Mouse (Mus musculus): ENCODE data around the gene Bcar3.

The Bcar3 gene

GRCm38 (mm10) chr3:122419610-122420409, 125.9 kb downstream of the Bcar3 start:
- DNase-seq (ENCODE audit: low spot score in 2 of 2) = peak; percentile 80 to 82

DNA sequence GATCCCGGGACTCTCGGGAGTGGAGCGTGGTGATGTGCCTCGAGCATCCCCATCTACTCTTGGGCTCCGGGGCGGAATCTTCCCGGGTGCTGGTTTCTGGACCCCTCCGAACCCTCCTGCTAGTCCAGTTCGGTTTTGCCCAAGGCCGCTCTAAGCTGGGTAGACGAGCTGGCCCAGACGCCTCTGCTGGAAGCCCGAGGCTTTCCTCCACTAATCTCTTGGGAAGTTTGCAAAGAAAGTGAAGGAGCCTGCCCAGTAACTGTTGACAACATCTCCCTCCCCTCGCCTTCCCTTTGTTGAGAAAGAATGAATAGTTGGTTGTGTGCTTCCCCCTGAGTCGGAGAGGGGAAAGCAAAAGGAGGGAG, 126.5 kb downstream of the Bcar3 start:
- DNase-seq (ENCODE audit: low spot score in 2 of 2) = peak; percentile 42 to 51

- DNase-seq (ENCODE audit: low spot score in 2 of 2) = no peak
Observed at GRCm38 (mm10) chr3:122421042-122421702, 127.2 kb downstream of the Bcar3 start.

- DNase-seq (ENCODE audit: low spot score in 2 of 2) = no peak
Observed at GRCm38 (mm10) chr3:122421802-122422201, 127.9 kb downstream of the Bcar3 start.

DNA sequence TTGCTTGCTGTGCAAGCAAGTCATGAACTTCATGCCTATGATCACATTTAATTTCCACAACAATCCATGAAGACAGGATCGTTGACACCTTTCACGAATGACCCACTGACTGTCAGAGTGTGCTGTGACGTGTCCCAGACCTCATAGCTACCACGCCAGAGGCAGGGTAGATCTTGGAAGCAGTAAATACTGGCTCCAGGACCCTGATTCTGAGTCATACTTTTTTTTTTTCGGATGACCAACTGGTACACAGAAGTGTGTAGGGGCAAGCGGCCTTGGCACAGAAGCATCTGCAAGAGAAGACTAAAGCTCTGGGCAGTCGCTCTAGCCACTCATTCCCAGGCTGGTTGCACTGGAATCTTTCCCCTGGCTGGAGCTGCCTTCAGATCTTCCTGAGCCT, 128.3 kb downstream of the Bcar3 start:
- no peak for DNase-seq (ENCODE audit: low spot score in 2 of 2)

DNA sequence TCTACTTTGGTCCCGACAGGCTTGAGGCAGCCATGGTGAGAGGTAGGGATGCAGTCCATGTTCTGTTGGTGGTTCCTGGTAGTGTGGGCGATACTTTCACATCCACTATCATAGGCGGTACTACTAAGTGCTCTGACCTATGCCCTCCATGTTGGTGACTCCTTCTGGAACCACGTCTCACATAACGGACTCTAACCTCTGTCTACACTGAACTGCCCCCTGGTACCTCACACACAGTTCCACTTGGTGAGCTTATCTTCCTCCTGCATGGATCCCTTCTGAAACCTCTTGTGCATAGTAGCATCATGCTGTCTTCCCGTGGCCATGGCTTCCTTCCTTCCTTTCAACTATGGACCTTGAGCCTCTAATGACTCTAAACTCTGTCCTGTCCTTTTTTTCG, 129.7 kb downstream of the Bcar3 start:
- DNase-seq (ENCODE audit: low spot score in 2 of 2) = no peak

- DNase-seq (ENCODE audit: low spot score in 2 of 2) = no peak
Observed at GRCm38 (mm10) chr3:122428325-122428821, 134.4 kb downstream of the Bcar3 start.

DNA sequence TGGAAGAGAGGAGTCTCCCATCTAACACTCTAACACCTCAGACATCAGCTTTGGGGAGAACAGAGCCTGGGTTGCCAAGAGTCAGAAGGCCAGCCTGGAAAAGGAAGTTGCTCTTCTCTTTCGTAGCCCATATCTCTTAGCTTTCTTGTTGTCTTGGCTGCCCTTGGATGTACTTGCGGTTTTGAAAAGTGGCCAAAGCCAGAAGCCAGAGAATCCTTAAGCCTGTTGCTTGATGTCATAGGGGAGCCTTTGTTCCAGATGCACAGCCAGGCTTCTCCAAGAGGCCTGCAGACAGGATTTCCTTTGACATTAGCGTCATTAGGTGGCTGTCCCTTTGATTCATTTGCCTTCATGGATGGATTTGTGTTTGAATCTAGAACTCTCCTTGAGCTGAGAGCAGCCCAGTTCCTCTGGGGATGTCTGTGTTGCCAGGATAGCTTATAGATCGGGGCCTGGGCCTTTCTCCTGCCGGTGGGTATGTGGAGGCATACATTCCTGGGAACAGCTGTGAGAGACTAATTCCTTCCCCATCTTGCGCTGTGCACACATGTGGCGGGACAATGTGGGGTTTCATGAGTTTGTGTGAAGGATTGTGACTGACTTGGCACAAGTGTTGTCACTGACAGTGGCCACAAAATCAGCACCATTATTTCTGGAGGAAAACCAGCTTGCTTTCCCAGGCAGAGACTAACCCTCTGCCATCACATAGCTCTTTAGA, 137.0 kb downstream of the Bcar3 start:
- peak; percentile 78 to 81 for DNase-seq (ENCODE audit: low spot score in 2 of 2)

DNA sequence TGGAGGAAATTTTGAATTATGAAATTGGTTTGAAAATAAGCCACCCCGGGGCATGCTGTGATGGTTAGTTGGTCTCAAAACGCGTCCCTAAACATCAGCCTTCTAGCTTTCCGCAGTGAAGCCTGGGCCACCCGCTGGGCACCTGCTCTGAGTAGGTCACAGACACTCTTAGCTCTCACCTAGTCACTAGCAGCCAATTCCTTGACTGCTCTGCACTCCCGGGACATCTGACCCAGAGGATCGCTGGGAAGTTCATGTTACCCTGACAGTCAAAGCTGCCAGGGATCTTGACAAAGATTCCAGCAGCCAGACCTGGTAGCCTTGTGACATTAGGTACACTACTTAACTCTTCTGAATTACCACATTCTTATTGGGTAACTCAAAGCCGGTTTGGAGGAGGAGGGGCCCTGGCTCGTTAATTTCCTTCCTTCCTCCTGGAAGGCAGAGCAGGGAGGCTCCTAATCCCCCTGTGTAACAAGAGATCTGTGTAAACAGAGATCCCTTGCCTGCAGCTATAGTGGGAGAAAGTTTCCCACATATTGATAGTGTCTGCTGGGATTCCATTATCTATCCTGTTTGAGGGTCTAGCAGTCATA, 139.0 kb downstream of the Bcar3 start:
- DNase-seq (ENCODE audit: low spot score in 2 of 2) = no peak

DNA sequence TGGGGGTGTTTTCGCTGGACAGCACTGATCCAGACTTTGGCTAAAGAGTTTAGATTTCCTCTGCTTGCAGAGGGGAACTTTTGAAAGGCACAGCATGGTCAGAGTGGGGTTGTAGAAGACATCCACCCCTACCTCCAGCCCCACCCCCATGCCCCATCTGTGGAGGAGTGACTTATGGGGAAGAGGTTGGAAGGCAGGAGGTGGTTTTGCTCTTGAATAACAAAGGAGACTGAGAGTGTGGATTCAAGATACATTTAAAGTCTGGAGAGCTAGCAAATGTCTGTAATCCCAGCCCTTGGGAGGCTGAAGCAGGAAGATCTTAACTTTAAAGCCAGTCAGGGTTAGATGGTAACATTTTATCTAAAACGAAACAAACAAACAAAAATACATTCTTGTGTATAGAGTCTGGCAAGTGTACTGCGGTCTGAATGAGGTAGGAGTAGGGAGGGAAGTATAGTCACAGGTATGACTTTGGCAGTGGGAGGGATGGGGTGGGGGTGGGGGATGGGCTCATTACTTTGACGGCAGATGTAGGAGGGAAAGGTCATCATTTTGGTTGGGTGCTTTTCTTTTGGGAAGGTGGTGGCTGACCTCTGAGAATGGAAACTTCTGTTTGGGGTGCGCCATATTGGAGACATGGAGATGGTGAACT, 140.2 kb downstream of the Bcar3 start:
- no peak for DNase-seq (ENCODE audit: low spot score in 2 of 2)

DNA sequence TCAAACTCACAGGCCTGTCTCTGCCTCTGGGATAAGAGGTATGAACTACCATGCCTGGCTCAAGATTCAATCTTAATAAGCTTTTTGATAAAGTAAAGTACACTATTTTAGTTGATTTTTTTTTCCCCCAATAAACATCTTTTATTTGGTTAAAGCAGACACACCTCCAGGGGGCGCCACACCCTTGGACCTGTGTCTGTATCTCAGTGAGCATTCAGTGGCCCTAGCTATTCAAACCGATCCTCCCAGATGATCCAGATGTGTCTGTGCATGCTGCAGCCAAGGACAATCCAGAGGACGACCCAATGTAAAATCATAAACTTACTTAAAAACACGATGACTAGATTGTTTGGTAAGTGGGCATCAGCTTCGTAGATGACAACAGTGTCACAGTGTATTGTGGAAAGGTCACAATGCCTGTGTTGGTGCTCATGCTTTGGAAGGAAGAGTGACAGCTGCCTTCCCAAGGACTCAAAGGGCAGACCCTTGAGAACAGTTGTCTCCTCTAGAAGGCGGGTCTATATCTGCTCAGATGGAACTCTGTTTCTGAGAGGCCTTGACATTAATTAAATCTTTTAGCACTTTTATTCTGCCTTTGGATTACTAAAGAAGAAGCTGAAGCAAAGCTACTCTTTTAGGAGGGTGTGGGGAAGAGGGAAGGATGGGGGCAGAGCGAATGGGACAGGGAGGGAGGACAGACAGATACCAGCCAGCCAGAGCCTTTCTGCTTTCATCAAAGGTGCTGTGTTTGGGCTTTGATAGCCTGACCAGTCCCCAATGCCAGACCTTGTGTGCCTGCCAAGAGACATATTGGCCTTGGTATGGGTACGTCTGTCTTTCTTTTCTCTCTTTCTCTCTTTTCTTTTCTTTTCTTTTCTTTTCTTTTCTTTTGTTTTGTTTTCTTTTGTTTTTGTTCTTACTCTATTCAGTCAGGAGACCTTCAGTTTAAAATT, 141.3 kb downstream of the Bcar3 start:
- no peak for DNase-seq (ENCODE audit: low spot score in 2 of 2)

- DNase-seq (ENCODE audit: low spot score in 2 of 2) = no peak
Observed at GRCm38 (mm10) chr3:122438143-122438825, 144.3 kb downstream of the Bcar3 start.

DNA sequence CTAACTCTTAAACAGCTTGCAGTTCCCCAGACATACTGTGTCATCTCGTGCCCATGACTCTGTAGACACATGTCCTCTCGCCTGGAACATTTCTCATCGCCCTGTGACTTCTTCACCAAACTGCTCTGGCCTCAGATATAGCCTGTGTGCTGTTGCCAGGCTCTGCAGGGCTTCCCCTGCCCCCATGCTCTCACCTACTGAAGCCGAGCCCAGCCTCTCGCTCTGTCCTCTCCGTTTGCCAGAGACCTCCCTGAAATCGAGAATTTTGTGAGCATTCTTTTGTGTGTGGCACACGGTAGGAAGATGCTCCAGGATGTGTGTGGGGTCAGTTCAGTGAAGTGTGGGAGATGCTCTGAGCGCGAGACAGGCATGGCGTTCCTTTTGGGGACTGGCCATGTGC, 151.8 kb downstream of the Bcar3 start:
- no peak for DNase-seq (ENCODE audit: low spot score in 2 of 2)

DNA sequence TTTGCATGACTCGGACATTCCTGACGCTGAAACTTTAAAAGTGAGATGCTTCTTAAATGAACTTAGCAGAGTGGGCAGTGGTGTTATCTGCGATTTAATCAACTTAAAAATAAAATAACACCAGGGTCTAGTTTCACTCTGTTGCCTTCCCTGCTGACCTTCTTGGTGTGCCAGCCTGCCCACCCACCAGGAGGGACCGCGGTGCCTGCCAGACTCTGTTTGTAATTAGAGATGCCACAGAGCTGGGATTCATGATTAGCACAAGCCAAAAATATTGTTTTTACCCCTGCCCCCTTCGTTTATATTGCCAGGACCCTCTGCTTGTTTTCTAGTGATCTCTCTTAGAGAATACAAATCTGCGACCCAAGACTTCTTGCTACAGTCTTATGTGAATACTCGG, 152.7 kb downstream of the Bcar3 start:
- no peak for DNase-seq (ENCODE audit: low spot score in 2 of 2)

DNA sequence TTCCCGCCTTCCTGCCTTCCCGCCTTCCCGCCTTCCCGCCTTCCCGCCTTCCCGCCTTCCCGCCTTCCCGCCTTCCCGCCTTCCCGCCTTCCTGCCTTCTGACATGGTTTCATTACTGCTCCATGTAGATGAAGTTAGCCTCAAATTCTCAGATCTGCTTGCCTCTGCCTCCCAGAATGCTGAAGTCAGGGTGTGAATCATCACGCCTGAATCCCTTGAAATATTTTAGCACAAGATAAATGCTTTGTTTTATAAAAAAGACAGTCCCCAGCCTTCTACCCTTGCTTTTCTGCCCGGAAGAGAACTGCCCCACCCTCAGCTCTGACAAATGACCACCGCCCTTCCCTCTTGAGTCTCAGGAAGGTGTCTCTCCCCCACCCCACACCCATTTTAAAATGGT, 154.3 kb downstream of the Bcar3 start:
- no peak for DNase-seq (ENCODE audit: low spot score in 2 of 2)

GRCm38 (mm10) chr3:122450041-122450440, 156.1 kb downstream of the Bcar3 start:
- no peak for DNase-seq (ENCODE audit: low spot score in 2 of 2)

DNA sequence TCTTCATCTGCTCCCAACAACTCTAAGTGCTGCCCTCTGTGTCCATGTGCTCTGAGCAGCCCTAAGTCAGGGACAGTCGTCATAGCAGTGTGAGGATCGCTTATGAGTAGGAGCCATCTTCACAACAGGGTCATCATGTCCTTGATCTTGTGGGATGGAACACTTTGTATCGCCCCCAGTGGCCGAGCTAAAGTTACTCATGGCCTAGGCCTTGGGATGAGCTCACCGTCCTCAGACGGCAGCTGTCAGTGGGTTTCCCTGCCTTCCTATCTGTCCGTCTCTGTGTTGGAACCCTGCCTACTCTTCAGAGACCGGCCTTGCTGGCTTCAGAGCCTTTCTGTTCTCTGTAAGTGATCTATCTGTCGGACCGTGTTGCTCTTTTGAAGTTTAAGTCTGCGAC, 159.9 kb downstream of the Bcar3 start:
- no peak for DNase-seq (ENCODE audit: low spot score in 2 of 2)

DNA sequence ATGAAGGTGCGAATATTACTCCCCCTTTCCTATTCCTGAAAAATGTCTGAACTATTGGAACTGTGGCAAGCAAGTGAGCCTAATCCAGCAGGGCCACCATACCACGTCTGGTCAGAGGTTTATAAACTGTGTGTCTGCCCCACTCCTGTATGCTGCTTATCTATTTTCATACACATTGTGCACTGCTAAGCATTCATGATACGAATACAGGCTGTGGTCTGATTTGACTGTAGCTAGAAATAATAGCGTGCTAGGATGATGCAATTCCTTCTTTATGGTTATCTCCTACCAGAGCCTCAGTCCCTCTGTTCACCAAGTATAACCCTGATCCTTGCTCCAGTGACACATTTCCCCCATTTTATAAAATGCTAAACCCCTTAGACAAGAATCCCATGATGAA, 162.2 kb downstream of the Bcar3 start:
- DNase-seq (ENCODE audit: low spot score in 2 of 2) = no peak

- DNase-seq (ENCODE audit: low spot score in 2 of 2) = no peak
Observed at GRCm38 (mm10) chr3:122456807-122457206, 162.9 kb downstream of the Bcar3 start.

DNA sequence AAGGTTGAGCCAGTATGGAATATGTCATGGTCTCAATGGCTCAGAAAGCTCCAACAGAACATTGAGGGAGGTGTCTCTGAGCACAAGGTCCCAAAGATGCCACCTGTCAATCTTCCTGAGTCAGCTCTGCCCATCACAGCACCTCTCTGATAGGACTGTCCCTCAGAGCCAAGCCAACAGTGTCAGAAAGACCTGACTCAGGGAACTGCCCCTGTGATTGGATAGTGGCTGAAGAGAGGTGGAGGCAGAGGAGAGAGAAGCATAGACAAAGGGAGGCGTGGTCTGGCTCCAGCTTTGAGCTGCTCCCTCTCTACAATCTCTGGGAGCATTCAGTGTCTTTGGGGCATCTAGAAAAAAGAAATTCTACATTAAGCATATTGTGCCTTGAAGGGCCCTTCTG, 163.8 kb downstream of the Bcar3 start:
- DNase-seq (ENCODE audit: low spot score in 2 of 2) = no peak
